Mouse (Mus musculus): ENCODE measurements at regions not wholly inside any gene's neighbourhood (a gene's known extent, or its start where the extent isn't known, plus 50 kb on each side); places are given as distances from the start of the nearest gene placed in this dataset.

DNA sequence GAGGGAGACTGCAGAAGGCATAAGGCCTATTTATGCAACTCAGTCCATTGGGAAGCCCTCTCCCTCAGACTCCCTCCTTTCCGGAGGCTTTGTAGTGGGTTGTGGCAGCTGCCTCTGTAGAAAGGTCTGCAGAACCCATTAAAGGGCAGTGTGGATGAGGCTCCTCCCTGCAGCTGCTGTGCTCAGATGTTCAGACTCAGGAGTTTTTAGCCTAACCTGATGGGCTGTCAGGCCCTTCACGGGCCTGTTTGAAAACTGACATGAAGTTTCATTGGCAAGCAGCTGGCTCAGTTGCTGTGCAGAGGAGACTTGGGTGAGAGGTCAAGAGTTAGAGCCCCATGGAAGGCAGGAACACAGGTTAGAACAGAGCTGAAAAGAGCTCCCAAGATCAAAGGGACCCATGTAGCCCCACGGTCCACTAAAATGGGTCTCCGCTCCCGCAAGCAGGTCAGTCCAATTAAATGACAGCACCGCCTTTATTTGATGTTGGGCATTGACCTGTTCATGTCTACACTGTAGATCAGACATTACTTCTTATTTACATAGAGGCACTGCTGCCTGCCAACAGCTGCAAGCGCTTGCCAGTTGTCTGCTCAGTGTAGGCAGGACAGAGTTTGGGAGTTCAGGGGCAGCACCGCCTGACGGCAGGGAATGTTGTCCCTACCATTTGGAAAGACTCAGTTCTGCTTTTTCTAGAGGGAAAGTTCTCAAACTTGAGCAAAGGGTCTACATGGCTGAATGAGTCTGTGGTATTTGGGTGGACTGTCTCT is 53.8 kb upstream of the Usp46 start:
- no peaks in the 10 kb centered on the region for H3K36me3 ChIP-seq
- H3K27ac ChIP-seq, result peak overlapping the region; percentile 51; the same call in 1 of the 2 replicates
- no peaks in the 10 kb centered on the region for H3K27me3 ChIP-seq
- 76% methylated on average over 9 of the region's 9 CpGs for WGBS
- peaks cover 9% of the 10 kb centered on the region for H3K4me1 ChIP-seq
- H3K9me3 ChIP-seq, result no peaks in the 10 kb centered on the region
- no peak for ATAC-seq (ENCODE audit: insufficient number of reproducible peaks, insufficient read depth, low FRiP score, low TSS enrichment, low read depth)
- no peak overlapping the region for H3K9ac ChIP-seq
- no peak overlapping the region for H3K4me2 ChIP-seq
- H3K4me3 ChIP-seq, result no peak overlapping the region

DNA sequence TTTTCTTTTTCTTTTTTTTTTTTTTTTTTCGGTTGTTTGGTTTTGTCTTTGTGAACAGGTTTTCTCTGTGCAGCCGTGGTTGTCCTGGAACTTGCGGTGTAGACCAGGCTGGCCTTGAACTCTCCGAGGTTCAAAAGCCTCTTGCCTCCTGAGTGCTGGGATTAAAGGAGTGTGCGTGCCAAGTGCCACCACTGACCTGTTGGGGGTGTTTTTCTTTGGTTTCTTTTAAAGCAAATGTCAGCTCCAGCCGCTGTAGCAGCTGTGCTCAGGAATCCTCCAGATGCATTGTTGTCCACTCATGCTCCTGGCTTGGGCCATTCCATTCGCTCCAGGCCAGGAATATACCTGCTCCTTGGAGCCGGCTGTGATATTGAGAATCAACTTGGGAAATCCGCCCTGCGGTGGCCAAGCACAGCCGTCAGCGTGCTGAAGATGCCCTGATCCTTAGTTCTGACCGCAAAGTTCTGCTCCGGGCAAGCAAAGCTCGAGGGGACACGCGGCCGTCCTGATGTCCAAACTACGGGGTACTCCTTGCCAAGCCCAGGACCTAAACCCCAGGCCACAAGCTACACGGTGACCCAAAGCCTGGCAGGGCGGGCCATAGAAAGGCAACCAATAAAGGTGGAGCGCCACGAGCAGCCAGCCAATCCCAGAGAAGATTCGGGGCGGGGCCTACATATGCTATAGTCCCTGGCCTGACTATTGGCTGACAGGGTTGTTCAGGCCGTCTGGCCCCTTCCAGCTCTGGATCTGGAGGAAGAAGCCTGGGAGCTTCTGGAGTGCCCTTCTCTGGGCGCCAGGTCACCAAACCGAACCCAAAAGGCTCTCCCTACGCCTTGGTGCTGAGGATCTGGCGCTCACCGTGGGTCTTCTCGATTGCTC is 58.0 kb upstream of the Usp46 start:
- Histone ChIP-seq H3K27me3 (no peaks in the 10 kb centered on the region), H3K36me3 (no peaks in the 10 kb centered on the region), H3K4me1 (peaks cover 13% of the 10 kb centered on the region), H3K4me3 (peak overlapping the region; percentile 33), H3K4me2 (peak overlapping the region; percentile 48), H3K27ac (no peak overlapping the region), H3K9me3 (no peaks in the 10 kb centered on the region), H3K9ac (peak overlapping the region; percentile 54; the same call in 1 of the 2 replicates)
- ATAC-seq (ENCODE audit: insufficient number of reproducible peaks, insufficient read depth, low FRiP score, low TSS enrichment, low read depth), result peak; percentile 74; the same call in 1 of the 2 replicates
- WGBS, result 68% methylated on average over 32 of the region's 32 CpGs

DNA sequence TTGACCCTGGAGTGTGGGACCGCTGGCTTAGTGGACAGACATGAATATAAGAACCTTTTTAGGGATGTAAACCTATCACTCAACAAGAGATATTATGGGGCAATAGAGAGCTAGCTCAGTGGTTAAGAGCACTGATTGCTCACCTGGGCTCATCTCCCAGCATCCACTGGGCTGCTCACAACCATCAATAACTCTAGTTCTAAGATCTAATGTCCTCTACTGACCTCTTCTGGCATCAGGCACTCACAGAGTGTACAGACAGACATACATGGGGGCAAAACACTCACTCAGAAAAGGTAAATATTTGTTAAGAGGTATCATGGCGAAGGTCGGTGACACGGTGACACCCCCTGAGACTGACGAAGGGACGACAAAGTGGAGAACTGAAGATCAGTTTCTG is 59.3 kb upstream of the Usp46 start:
- Histone ChIP-seq H3K27ac (no peak overlapping the region), H3K4me2 (no peak overlapping the region), H3K4me3 (no peak overlapping the region), H3K4me1 (peaks cover 4% of the 10 kb centered on the region; the same call in 1 of the 2 replicates), H3K9ac (no peak overlapping the region), H3K36me3 (no peaks in the 10 kb centered on the region), H3K9me3 (no peaks in the 10 kb centered on the region), H3K27me3 (no peaks in the 10 kb centered on the region)
- WGBS, result 93% methylated on average over 6 of the region's 6 CpGs
- ATAC-seq (ENCODE audit: insufficient number of reproducible peaks, insufficient read depth, low FRiP score, low TSS enrichment, low read depth), result no peak

DNA sequence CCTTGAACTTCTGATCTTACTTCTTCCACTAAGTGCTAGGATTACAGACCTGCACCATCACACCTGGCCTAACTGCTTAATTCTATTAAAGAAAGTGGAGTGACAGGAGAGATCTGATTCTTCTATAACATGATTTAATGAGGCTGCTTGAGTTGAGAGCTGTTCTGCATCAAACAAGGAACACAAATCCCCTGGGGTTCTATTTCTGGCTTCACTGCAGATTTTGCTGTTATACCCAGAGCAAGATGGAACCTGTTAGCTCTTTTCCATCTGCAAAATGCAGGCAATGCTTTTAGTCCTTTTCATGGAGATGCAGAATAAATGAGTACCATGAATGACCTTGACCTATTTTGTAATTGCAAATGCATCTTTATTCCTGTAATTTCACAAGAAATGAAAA is 61.4 kb upstream of the Usp46 start:
- Histone ChIP-seq H3K4me3 (no peak overlapping the region), H3K27ac (peak overlapping the region; percentile 60)

DNA sequence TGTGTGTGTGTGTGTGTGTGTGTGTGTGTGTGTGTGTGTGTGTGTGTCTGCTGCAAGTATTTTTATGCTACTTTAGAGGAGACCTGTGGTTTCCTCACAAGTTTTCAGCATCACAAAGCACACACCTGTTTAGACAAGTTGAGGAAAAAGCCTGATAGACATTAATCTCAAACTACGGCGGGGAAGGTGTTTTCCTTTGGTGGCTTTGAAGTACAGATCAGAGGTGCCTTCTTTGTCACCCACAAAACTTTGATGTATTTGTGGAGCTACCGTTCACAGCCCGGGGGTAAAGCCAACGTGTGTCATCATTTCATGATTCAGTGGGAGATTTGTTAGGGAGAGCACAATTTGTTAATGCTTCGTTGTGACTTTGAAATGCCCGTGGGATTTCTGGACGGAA is 62.4 kb upstream of the Rasl11b start:
- no peaks in the 10 kb centered on the region for H3K36me3 ChIP-seq
- H3K27me3 ChIP-seq, result no peaks in the 10 kb centered on the region
- no peak for ATAC-seq (ENCODE audit: insufficient number of reproducible peaks, insufficient read depth, low FRiP score, low TSS enrichment, low read depth)
- peaks cover 19% of the 10 kb centered on the region; the same call in 1 of the 2 replicates for H3K4me1 ChIP-seq
- no peaks in the 10 kb centered on the region for H3K9me3 ChIP-seq
- H3K27ac ChIP-seq, result no peak overlapping the region
- no peak overlapping the region for H3K4me2 ChIP-seq
- no peak overlapping the region for H3K4me3 ChIP-seq
- WGBS, result 41% methylated on average over 8 of the region's 8 CpGs
- H3K9ac ChIP-seq, result no peak overlapping the region

More for the DNA sequence above, 61.4 kb upstream of the Usp46 start:
- no peaks in the 10 kb centered on the region for H3K9me3 ChIP-seq
- ATAC-seq (ENCODE audit: insufficient number of reproducible peaks, insufficient read depth, low FRiP score, low TSS enrichment, low read depth), result no peak
- H3K9ac ChIP-seq, result no peak overlapping the region
- no peak overlapping the region for H3K4me2 ChIP-seq
- no peaks in the 10 kb centered on the region for H3K27me3 ChIP-seq
- H3K4me1 ChIP-seq, result peaks cover 6% of the 10 kb centered on the region; the same call in 1 of the 2 replicates
- no peaks in the 10 kb centered on the region for H3K36me3 ChIP-seq

DNA sequence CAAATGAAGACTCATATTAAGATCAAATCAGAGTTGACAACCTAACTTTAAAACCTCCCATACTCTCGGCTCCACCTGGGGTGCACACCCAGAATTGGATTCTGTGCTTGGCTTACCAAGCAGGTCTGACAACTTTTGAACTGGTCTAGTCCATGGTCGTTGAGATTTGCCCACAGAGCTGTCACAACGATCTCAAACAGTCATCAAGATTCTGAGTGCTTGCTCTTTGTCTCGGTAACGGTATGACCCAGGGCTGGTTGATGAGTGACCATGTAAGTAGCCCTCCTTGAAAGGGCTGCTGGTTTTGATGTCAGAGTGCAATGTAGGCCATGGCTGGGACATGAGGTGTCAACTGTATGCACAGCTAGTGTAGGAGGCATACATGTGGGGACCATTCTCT is 58.7 kb upstream of the Rasl11b start:
- Histone ChIP-seq H3K4me3 (no peak overlapping the region), H3K4me1 (peaks cover 20% of the 10 kb centered on the region; the same call in 1 of the 2 replicates), H3K9ac (no peak overlapping the region), H3K27me3 (no peaks in the 10 kb centered on the region), H3K9me3 (no peaks in the 10 kb centered on the region), H3K27ac (peak overlapping the region; percentile 16; the same call in 1 of the 2 replicates), H3K4me2 (no peak overlapping the region), H3K36me3 (no peaks in the 10 kb centered on the region)
- no peak for ATAC-seq (ENCODE audit: insufficient number of reproducible peaks, insufficient read depth, low FRiP score, low TSS enrichment, low read depth)
- WGBS, result 59% methylated on average over 5 of the region's 5 CpGs

DNA sequence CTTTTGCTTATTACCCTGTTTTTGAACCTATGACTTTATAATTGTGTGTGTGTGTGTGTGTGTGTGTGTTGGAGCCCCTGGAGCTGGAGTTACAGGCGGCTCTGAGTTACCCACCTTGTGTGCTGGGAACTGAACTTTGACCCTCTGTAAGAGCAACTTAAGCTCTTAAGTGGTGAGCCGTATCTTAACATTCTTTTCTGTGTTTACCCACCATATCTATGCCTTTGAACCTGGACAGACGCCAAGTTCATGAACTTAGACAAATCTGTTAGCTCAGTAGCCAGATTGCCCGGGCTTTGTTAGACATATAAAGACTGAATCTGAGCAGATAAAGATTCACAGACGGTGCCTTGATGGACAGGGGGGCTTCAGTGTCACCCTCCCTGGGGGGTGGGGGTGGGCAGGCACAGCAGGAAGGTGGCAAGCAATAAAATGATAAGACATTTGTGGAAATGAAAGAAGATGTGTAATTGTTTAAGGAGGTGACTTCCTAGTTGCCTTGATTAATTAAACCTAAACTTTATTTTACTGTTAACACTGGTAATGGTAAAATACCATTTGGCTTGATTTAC is 58.1 kb upstream of the Rasl11b start:
- H3K36me3 ChIP-seq, result no peaks in the 10 kb centered on the region
- H3K9ac ChIP-seq, result no peak overlapping the region
- no peaks in the 10 kb centered on the region for H3K27me3 ChIP-seq
- H3K4me3 ChIP-seq, result no peak overlapping the region
- no peak for ATAC-seq (ENCODE audit: insufficient number of reproducible peaks, insufficient read depth, low FRiP score, low TSS enrichment, low read depth)
- peak overlapping the region; percentile 16; the same call in 1 of the 2 replicates for H3K27ac ChIP-seq
- peaks cover 20% of the 10 kb centered on the region; the same call in 1 of the 2 replicates for H3K4me1 ChIP-seq
- H3K4me2 ChIP-seq, result no peak overlapping the region
- WGBS, result 34% methylated on average over 5 of the region's 5 CpGs
- H3K9me3 ChIP-seq, result no peaks in the 10 kb centered on the region

DNA sequence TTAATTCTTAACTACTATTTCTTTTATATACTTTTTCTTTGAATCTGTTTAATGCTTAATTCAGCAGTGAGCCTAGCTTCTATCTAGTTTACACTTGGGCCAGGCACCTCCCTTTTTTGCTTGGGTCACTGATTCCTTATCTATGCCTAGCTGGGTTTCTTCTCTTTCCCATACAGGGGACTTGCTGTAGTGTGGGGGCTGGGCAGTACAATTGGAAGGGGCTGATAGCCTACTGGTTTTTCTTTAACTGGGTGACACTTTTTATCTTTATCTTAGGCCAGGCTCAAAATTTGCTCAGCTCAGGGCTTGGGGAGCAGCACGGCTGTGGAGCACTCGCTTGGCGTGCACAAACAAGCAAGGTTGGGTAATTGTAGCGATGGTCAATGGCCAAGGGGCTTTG is 51.1 kb upstream of the Rasl11b start:
- no peak for ATAC-seq (ENCODE audit: insufficient number of reproducible peaks, insufficient read depth, low FRiP score, low TSS enrichment, low read depth)

DNA sequence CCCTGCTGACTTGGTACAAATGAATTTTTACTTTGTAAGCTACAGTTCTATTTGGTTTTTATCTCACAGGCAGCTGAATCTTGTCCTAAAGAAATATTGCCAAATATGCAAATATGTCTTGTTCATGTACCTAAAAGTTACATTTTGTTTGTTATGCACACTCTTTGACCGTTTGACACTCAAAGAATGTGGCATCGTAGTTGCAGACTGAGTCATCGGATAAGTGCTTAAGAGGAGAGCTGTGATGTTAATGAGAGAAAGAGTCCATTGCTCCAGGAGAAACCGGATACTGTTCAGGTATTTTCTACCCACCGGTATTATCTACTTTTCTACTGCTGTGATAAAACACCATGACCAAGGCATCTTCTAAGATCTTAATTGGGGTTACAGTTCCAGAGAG is 50.3 kb upstream of the Rasl11b start:
- whole genome bisulfite sequencing, result 64% methylated on average over 5 of the region's 5 CpGs
- no peak overlapping the region for H3K9ac ChIP-seq

More for the DNA sequence above, 51.1 kb upstream of the Rasl11b start:
- no peaks in the 10 kb centered on the region for H3K9me3 ChIP-seq
- no peak overlapping the region for H3K27ac ChIP-seq
- peaks cover 16% of the 10 kb centered on the region; the same call in 1 of the 2 replicates for H3K4me1 ChIP-seq
- H3K36me3 ChIP-seq, result no peaks in the 10 kb centered on the region
- no peak overlapping the region for H3K4me2 ChIP-seq
- no peak overlapping the region for H3K9ac ChIP-seq
- H3K27me3 ChIP-seq, result no peaks in the 10 kb centered on the region
- no peak overlapping the region for H3K4me3 ChIP-seq
- whole genome bisulfite sequencing, result 89% methylated on average over 4 of the region's 4 CpGs

More for the DNA sequence above, 50.3 kb upstream of the Rasl11b start:
- no peaks in the 10 kb centered on the region for H3K36me3 ChIP-seq
- H3K27ac ChIP-seq, result no peak overlapping the region
- no peaks in the 10 kb centered on the region for H3K9me3 ChIP-seq
- no peak overlapping the region for H3K4me2 ChIP-seq
- ATAC-seq (ENCODE audit: insufficient number of reproducible peaks, insufficient read depth, low FRiP score, low TSS enrichment, low read depth), result no peak
- H3K4me1 ChIP-seq, result peaks cover 14% of the 10 kb centered on the region; the same call in 1 of the 2 replicates
- H3K27me3 ChIP-seq, result no peaks in the 10 kb centered on the region
- H3K4me3 ChIP-seq, result no peak overlapping the region
